Mouse (Mus musculus): ENCODE data around the gene Cep250. TPM values are rescaled to one million over a fixed set of nuclear protein-coding genes. Genes with fewer than 3 reads are reported as not detected.
"Not testable (repeated sequence)": the region's sequence is repeated elsewhere in the genome, so short reads cannot be mapped to it uniquely, and the experiment has no call there.

The Cep250 gene
- 21.6 and 27.6 TPM in 2 replicates for polyA plus RNA-seq (2016; fragmentation: Nextera tagmentation; extraction: Ambion mirVana)

- Histone ChIP-seq H3K27me3 (ENCODE audit: insufficient read depth, poor library complexity, severe bottlenecking) (0 out of 2 replicates have a peak, but pooled peaks cover 5% of the 10 kb centered on the region), H3K4me3 (peak within 1 kb of the TSS; percentile 85), H3K27ac (peak within 1 kb of the TSS; percentile 96), H3K9me3 (no peaks in the 10 kb centered on the region), H3K4me1 (replicated peaks) (peaks cover 7% of the 10 kb centered on the region), H3K36me3 (peaks cover 24% of the 10 kb centered on the region)
- peak; percentile 94 for DNase-seq (ENCODE audit: low spot score)
- WGBS = under 1% methylated on average over 59 of the region's 59 CpGs
Measured at GRCm38 (mm10) chr2:155956134-155957059, at the start of gene Cep250. TSS of gene Cep250 (plus strand) at chr2:155956458.

- Histone ChIP-seq H3K27ac (no peak overlapping the region), H3K9me3 (no peaks in the 10 kb centered on the region), H3K4me3 (no peak overlapping the region), H3K27me3 (ENCODE audit: insufficient read depth, poor library complexity, severe bottlenecking) (no peaks in the 10 kb centered on the region), H3K36me3 (peaks cover 74% of the 10 kb centered on the region), H3K4me1 (replicated peaks) (no peaks in the 10 kb centered on the region)
- WGBS = 93% methylated on average over 6 of the region's 6 CpGs
- DNase-seq (ENCODE audit: low spot score) = no peak
Measured at GRCm38 (mm10) chr2:155914684-155915083, 41.6 kb upstream of the Cep250 start.

GRCm38 (mm10) chr2:155923143-155923542, 33.1 kb upstream of the Cep250 start:
- no peak for DNase-seq (ENCODE audit: low spot score)
- Histone ChIP-seq H3K4me3 (no peak overlapping the region), H3K9me3 (no peaks in the 10 kb centered on the region), H3K36me3 (peaks cover 48% of the 10 kb centered on the region), H3K4me1 (replicated peaks) (no peaks in the 10 kb centered on the region), H3K27ac (no peak overlapping the region), H3K27me3 (ENCODE audit: insufficient read depth, poor library complexity, severe bottlenecking) (no peaks in the 10 kb centered on the region)
- WGBS = 93% methylated on average over 7 of the region's 7 CpGs

- not testable (repeated sequence) for H3K4me3 ChIP-seq; H3K27me3 ChIP-seq (ENCODE audit: insufficient read depth, poor library complexity, severe bottlenecking); H3K9me3 ChIP-seq; DNase-seq (ENCODE audit: low spot score); H3K27ac ChIP-seq
- WGBS = 96% methylated on average over 6 of the region's 6 CpGs
- Histone ChIP-seq H3K4me1 (replicated peaks) (peaks cover 14% of the 10 kb centered on the region), H3K36me3 (peaks cover 32% of the 10 kb centered on the region)
Measured at GRCm38 (mm10) chr2:155925213-155925612, 31.0 kb upstream of the Cep250 start.

GRCm38 (mm10) chr2:155928711-155929345, 27.4 kb upstream of the Cep250 start:
- Histone ChIP-seq H3K4me1 (replicated peaks) (peaks cover 20% of the 10 kb centered on the region), H3K4me3 (peak overlapping the region; percentile 81), H3K9me3 (no peaks in the 10 kb centered on the region), H3K27ac (no peak overlapping the region), H3K36me3 (peaks cover 13% of the 10 kb centered on the region), H3K27me3 (ENCODE audit: insufficient read depth, poor library complexity, severe bottlenecking) (no peaks in the 10 kb centered on the region)
- 80% methylated on average over 7 of the region's 7 CpGs for WGBS
- DNase-seq (ENCODE audit: low spot score) = no peak

GRCm38 (mm10) chr2:155929531-155930442, 26.5 kb upstream of the Cep250 start, which contains the start of gene Uqcc1:
TSS of gene Uqcc1 (minus strand) at chr2:155930310.
- Histone ChIP-seq H3K9me3 (no peaks in the 10 kb centered on the region), H3K4me1 (replicated peaks) (peaks cover 20% of the 10 kb centered on the region), H3K36me3 (peaks cover 4% of the 10 kb centered on the region; the same call in 1 of the 2 replicates), H3K4me3 (peak within 1 kb of the TSS; percentile 81), H3K27ac (peak within 1 kb of the TSS; percentile 93), H3K27me3 (ENCODE audit: insufficient read depth, poor library complexity, severe bottlenecking) (no peaks in the 10 kb centered on the region)
- peak; percentile 92 for DNase-seq (ENCODE audit: low spot score)
- WGBS = under 1% methylated on average over 38 of the region's 38 CpGs

GRCm38 (mm10) chr2:155939897-155940529, 16.2 kb upstream of the Cep250 start:
- Histone ChIP-seq H3K4me1 (replicated peaks) (peaks cover 25% of the 10 kb centered on the region), H3K27me3 (ENCODE audit: insufficient read depth, poor library complexity, severe bottlenecking) (peaks cover 11% of the 10 kb centered on the region), H3K9me3 (no peaks in the 10 kb centered on the region), H3K36me3 (no peaks in the 10 kb centered on the region), H3K27ac (no peak overlapping the region), H3K4me3 (no peak overlapping the region)
- 83% methylated on average over 7 of the region's 7 CpGs for WGBS
- no peak for DNase-seq (ENCODE audit: low spot score)

- no peaks in the 10 kb centered on the region for H3K9me3 ChIP-seq
- H3K27me3 ChIP-seq (ENCODE audit: insufficient read depth, poor library complexity, severe bottlenecking) = peaks cover 13% of the 10 kb centered on the region
- H3K4me1 ChIP-seq (replicated peaks) = peaks cover 25% of the 10 kb centered on the region
- no peak within 1 kb of the TSS for H3K4me3 ChIP-seq
- no peak for DNase-seq (ENCODE audit: low spot score)
- H3K27ac ChIP-seq = no peak within 1 kb of the TSS
- 81% methylated on average over 3 of the region's 3 CpGs for WGBS
- no peaks in the 10 kb centered on the region for H3K36me3 ChIP-seq
Measured at GRCm38 (mm10) chr2:155940681-155941080, 15.6 kb upstream of the Cep250 start, which contains the start of gene Gm15557. TSS of gene Gm15557 (plus strand) at chr2:155940728.

GRCm38 (mm10) chr2:155941697-155942442, 14.4 kb upstream of the Cep250 start:
- Histone ChIP-seq H3K27ac (no peak overlapping the region), H3K9me3 (no peaks in the 10 kb centered on the region), H3K4me1 (replicated peaks) (peaks cover 35% of the 10 kb centered on the region), H3K27me3 (ENCODE audit: insufficient read depth, poor library complexity, severe bottlenecking) (peaks cover 13% of the 10 kb centered on the region), H3K4me3 (no peak overlapping the region), H3K36me3 (no peaks in the 10 kb centered on the region)
- DNase-seq (ENCODE audit: low spot score) = no peak
- 92% methylated on average over 40 of the region's 40 CpGs for WGBS

GRCm38 (mm10) chr2:155943463-155943862, 12.8 kb upstream of the Cep250 start:
- peak overlapping the region; percentile 67 for H3K27ac ChIP-seq
- H3K4me1 ChIP-seq (replicated peaks) = peaks cover 36% of the 10 kb centered on the region
- peaks cover 13% of the 10 kb centered on the region for H3K27me3 ChIP-seq (ENCODE audit: insufficient read depth, poor library complexity, severe bottlenecking)
- H3K9me3 ChIP-seq = no peaks in the 10 kb centered on the region
- H3K36me3 ChIP-seq = no peaks in the 10 kb centered on the region
- DNase-seq (ENCODE audit: low spot score) = peak; percentile 44
- H3K4me3 ChIP-seq = peak overlapping the region; percentile 37
- 2% methylated on average over 8 of the region's 8 CpGs for WGBS

- Histone ChIP-seq H3K9me3 (no peaks in the 10 kb centered on the region), H3K27me3 (ENCODE audit: insufficient read depth, poor library complexity, severe bottlenecking) (peaks cover 16% of the 10 kb centered on the region), H3K36me3 (no peaks in the 10 kb centered on the region), H3K4me1 (replicated peaks) (peaks cover 44% of the 10 kb centered on the region), H3K27ac (peak overlapping the region; percentile 45; the same call in 1 of the 2 replicates), H3K4me3 (no peak overlapping the region)
- DNase-seq (ENCODE audit: low spot score) = no peak
- 83% methylated on average over 4 of the region's 4 CpGs for WGBS
Measured at GRCm38 (mm10) chr2:155944685-155945084, 11.6 kb upstream of the Cep250 start.

All from hindbrain, embryonic 10.5 days (tissue).